Mouse (Mus musculus): ENCODE data around the gene Mrpl32. TPM values are rescaled to one million over a fixed set of nuclear protein-coding genes. Genes with fewer than 3 reads are reported as not detected.

Gene Mrpl32
- 56.9 and 76.2 TPM in 2 replicates for total RNA-seq (2014; fragmentation: Nextera tagmentation)
- total RNA-seq (2017) = 97.8 and 147 TPM in 2 replicates

GRCm38 (mm10) chr13:14612926-14613529 lies at the start of gene Mrpl32, which contains the start of gene Psma2:
Gene Mrpl32, minus strand, starts transcription at chr13:14613165.
Gene Psma2, plus strand, starts transcription at chr13:14613240.
- peak; percentile 98 for ATAC-seq (replicated peaks; ENCODE audit: low FRiP score, low TSS enrichment, poor library complexity, severe bottlenecking)

DNA sequence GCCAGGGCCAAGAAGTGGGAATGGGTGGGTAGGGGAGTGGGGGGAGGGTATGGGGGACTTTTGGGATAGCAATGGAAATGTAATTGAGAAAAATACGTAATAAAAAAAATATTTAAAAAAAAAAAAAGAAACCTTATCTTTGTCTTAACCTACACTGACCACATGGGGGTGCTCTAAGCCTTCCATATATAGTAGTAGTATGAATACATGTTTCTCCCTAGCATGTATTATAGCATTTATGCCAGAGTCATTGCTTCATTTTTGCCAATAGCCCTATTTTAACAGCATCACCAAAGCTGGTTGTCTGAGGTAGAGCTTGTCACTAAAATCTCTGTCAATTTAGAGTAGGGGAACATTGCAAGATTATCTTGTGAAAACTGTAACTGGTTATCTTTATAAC lies 36.3 kb upstream of the Mrpl32 start:
- ATAC-seq (replicated peaks; ENCODE audit: low FRiP score, low TSS enrichment, poor library complexity, severe bottlenecking) = peak; percentile 81

DNA sequence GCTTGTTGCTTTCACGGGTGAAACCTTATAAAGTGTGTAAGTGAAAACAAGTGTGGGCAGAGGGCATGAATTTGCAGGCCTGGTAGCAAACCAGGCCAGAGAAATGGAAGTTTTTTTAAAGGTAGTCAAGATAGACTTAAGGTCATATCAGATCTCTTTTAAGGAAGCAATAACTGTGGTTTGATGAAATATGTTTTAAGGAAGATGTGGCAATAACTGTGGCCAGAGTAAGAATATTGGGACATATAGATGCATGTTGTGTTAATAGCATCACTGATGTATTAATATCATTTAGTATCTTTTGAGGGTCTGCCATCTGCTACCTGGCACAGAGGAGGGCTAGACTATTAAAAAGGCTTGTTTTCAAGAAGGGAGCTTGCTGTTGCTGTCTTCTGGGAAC lies 27.0 kb upstream of the Mrpl32 start:
- ATAC-seq (replicated peaks; ENCODE audit: low FRiP score, low TSS enrichment, poor library complexity, severe bottlenecking) = no peak

GRCm38 (mm10) chr13:14629726-14630641 lies 17.0 kb upstream of the Mrpl32 start, which contains the start of gene AW209491:
Gene AW209491, plus strand, starts transcription at chr13:14630154.
- ATAC-seq (replicated peaks; ENCODE audit: low FRiP score, low TSS enrichment, poor library complexity, severe bottlenecking) = peak; percentile 100

DNA sequence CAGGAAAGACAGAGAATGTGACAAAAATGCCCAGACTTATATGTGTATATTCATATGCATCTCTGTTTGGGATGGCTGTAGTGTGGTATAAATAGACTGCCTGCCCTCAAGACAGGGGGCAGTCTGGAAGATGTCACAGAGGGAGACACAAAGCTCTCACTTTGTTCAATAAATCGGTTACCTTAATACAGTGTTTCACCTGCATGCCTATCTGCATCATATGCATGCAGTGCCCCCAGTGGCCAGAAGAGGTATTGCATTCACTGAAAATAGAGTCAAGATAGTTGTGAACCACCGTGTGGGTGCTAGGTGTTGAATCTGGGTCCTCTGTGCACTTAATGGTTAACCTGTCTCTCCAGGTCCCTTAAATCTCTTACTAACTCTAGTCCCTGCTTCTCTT lies 5.8 kb upstream of the Mrpl32 start:
- peak; percentile 96 for ATAC-seq (replicated peaks; ENCODE audit: low FRiP score, low TSS enrichment, poor library complexity, severe bottlenecking)

DNA sequence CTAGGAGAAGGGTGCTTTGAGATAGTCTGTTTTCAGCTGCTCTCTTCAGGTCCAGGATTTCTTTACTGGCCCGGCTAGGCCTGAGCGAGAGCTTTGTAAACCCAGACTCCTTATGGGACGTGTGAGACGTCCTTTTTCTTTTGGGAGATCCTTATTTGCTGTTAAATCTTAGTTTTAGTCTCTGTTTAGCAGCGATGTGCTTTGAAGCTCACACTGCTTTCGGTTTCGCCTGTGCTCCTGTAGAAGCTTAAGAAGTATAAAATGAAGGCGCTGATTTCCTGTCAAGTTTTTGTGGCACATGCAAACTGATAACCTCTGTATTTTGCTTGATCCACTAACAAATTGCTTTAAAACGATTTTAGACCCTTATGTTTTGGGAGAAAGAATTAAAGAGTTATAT lies 588 bp upstream of the Mrpl32 start:
- ATAC-seq (replicated peaks; ENCODE audit: low FRiP score, low TSS enrichment, poor library complexity, severe bottlenecking) = no peak

GRCm38 (mm10) chr13:14612463-14612862 lies 502 bp downstream of the Mrpl32 start:
- ATAC-seq (replicated peaks; ENCODE audit: low FRiP score, low TSS enrichment, poor library complexity, severe bottlenecking) = no peak

DNA sequence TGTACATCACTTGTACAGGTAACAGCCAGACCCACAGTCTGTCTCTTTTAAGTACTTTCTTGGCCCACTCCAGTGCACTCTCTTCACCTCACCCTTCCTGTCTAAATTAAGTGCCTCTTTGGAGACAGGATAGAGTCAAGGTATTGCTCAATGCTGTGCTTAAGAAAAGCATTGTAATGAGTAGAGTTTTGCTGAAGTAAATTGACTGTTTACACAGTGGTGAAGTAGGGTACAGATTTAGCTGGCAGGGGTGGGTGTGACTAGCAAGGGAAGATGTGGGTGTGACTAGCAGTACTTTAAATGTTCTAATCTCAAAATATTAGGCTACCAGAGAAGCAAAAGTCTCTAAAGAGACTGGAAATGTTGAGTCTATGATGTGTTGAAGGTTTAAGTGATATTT lies 5.3 kb downstream of the Mrpl32 start:
- peak; percentile 39; the same call in 1 of the 2 replicates for ATAC-seq (replicated peaks; ENCODE audit: low FRiP score, low TSS enrichment, poor library complexity, severe bottlenecking)

DNA sequence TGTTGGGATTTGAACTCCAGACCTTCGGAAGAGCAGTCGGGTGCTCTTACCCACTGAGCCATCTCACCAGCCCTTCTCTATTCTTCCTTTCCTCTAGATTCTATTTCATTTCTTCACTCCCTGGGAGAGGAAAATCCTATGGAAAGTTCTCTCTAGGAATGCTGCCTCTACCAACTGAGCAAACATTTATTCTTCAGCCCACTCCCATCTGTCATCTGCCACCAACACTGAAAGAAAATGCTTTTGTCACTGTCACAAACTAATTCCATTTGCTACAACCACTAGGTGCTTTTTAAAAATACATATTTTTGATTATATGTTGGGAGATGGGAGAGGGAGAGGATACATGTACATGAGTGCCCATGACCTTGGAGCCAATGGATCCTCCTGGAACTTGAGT lies 10.2 kb downstream of the Mrpl32 start:
- no peak for ATAC-seq (replicated peaks; ENCODE audit: low FRiP score, low TSS enrichment, poor library complexity, severe bottlenecking)

DNA sequence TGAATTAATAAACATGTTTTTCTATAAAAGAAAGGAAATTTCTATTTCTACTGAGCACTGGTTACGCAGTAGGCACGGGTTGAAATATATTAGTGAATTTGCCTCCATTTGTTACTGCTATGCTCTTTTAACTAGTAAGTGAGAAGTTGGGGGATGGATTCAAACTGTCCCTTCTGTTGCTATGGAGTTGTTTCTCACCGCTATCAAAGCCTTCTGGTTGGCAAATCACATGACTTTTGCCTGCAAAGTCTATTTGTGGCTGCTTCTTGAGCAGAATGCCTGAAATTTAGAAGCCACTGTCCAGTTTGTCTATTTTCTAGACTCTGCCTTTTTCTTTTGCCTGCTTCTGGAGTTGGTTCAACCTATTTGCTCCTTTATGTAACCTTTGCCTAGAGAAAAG lies 32.6 kb downstream of the Mrpl32 start:
- ATAC-seq (replicated peaks; ENCODE audit: low FRiP score, low TSS enrichment, poor library complexity, severe bottlenecking) = no peak

DNA sequence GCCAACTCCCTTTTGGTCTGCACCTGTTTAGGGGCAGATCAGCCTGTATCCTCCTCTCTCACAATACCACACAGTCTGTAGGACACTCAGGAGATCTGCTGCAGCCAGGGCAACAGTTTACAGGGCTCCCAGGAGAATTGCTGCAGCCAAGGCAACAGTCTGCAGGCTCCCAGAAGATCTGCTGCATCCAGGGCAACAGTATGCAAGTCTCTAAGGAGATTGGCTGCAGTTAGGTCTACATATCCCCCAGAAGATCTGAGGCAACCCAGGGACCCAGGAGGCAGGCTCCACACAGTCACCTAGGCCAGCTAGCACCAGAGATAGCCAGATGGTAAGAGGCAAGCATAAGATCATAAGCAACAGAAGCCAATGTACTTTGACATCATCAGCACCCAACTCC lies 38.8 kb downstream of the Mrpl32 start:
- ATAC-seq (replicated peaks; ENCODE audit: low FRiP score, low TSS enrichment, poor library complexity, severe bottlenecking) = no peak

- ATAC-seq (replicated peaks; ENCODE audit: low FRiP score, low TSS enrichment, poor library complexity, severe bottlenecking) = no peak
These were observed 51.6 kb downstream of the Mrpl32 start for GRCm38 (mm10) chr13:14561336-14561735.

Other genes starting within 250 kb of the Mrpl32 start
- not detected in 2 replicates for gene Hecw1, start 89.9 kb downstream of the Mrpl32 start, total RNA-seq (2014; fragmentation: Nextera tagmentation)
- not detected in 2 replicates for gene Hecw1, start 89.9 kb downstream of the Mrpl32 start, total RNA-seq (2017)
- 109 and 129 TPM in 2 replicates for gene Psma2, start 75 bp upstream of the Mrpl32 start, total RNA-seq (2014; fragmentation: Nextera tagmentation)
- gene Psma2, start 75 bp upstream of the Mrpl32 start, total RNA-seq (2017) = 87.7 and 90.4 TPM in 2 replicates
- gene AW209491, start 17.0 kb upstream of the Mrpl32 start, total RNA-seq (2014; fragmentation: Nextera tagmentation) = 4.9 and 11.4 TPM in 2 replicates
- gene AW209491, start 17.0 kb upstream of the Mrpl32 start, total RNA-seq (2017) = 13.3 and 33.3 TPM in 2 replicates

Data from megakaryocyte-erythroid progenitor cell, adult 5-6 weeks (primary cell).